Mouse (Mus musculus): ENCODE data around the gene Pola2.

The Pola2 gene

GRCm38 (mm10) chr19:5894002-5894678, 69.9 kb downstream of the Pola2 start, which contains the start of gene Tigd3:
Gene Tigd3 (minus strand): TSS chr19:5894149.
- DNase-seq (ENCODE audit: low spot score): peak; percentile 91

- DNase-seq (ENCODE audit: low spot score): no peak
Measured at GRCm38 (mm10) chr19:5893282-5894001, 70.6 kb downstream of the Pola2 start.

- no peak for DNase-seq (ENCODE audit: low spot score)
Measured at GRCm38 (mm10) chr19:5892735-5893134, 71.3 kb downstream of the Pola2 start.

- no peak for DNase-seq (ENCODE audit: low spot score)
Measured at GRCm38 (mm10) chr19:5892262-5892661, 71.7 kb downstream of the Pola2 start.

- no peak for DNase-seq (ENCODE audit: low spot score)
Measured at GRCm38 (mm10) chr19:5891521-5892258, 72.3 kb downstream of the Pola2 start.

Data from ovary, postnatal 36 days (tissue).